Mouse (Mus musculus) C2C12 (cell line): ENCODE results near the gene Zfp184.

Source experiments
- CTCF ChIP-seq: IDR thresholded peaks from one replicate; pipeline ENCODE4 v1.5.1; 2011; ENCODE audit not compliant: control insufficient read depth, insufficient read depth, insufficient read length
- MAX ChIP-seq: IDR thresholded peaks from one replicate; pipeline ENCODE4 v1.6.1; 2011; ENCODE audit warnings: mild to moderate bottlenecking, control low read depth

- TF ChIP-seq MAX (no peak), CTCF (no peak)
Observed at GRCm38 (mm10) chr13:21917040-21917439, 27.9 kb upstream of the Zfp184 start.
